Mouse (Mus musculus) liver, embryonic 12.5 days (tissue): ENCODE results near the gene Senp3. TPM values are rescaled to one million over a fixed set of nuclear protein-coding genes. Genes with fewer than 3 reads are reported as not detected.
A peak's percentile ranks its signal among the peaks of the same experiment; 100 is the strongest.
"Not testable (repeated sequence)": the region's sequence is repeated elsewhere in the genome, so short reads cannot be mapped to it uniquely, and the experiment has no call there.

ENCODE experiments used
- ATAC-seq: fragments of 200-750 bp; cut with Nextera tagmentation; 2 replicates; pipeline ENCODE4 v1.8.0; 2017; ENCODE audit warnings: moderate number of reproducible peaks, mild to moderate bottlenecking, moderate library complexity
- H3K27ac ChIP-seq: fragments of 300-500 bp; sonication (generic); 2 replicates; pipeline ENCODE4 v1.5.1; 2016; ENCODE audit warnings: mild to moderate bottlenecking
- H3K27me3 ChIP-seq: fragments of 300-500 bp; sonication (generic); replicated peaks from 2 replicates; pipeline ENCODE4 v1.6.1; 2016; ENCODE audit warnings: mild to moderate bottlenecking, moderate library complexity
- H3K36me3 ChIP-seq: fragments of 300-500 bp; sonication (generic); 2 replicates; pipeline ENCODE4 v1.6.1; 2016; ENCODE audit warnings: mild to moderate bottlenecking, moderate library complexity
- H3K4me1 ChIP-seq: fragments of 300-500 bp; sonication (generic); 2 replicates; pipeline ENCODE4 v1.6.1; 2016
- H3K4me2 ChIP-seq: fragments of 300-500 bp; sonication (generic); 2 replicates; pipeline ENCODE4 v1.6.1; 2016; ENCODE audit warnings: mild to moderate bottlenecking, moderate library complexity
- H3K4me3 ChIP-seq: fragments of 300-500 bp; sonication (generic); 2 replicates; pipeline ENCODE4 v1.5.1; 2016; ENCODE audit warnings: mild to moderate bottlenecking, moderate library complexity
- H3K9ac ChIP-seq: fragments of 300-500 bp; sonication (generic); 2 replicates; pipeline ENCODE4 v1.6.1; 2016; ENCODE audit warnings: mild to moderate bottlenecking, moderate library complexity
- H3K9me3 ChIP-seq: fragments of 300-500 bp; sonication (generic); replicated peaks from 2 replicates; pipeline ENCODE4 v1.6.1; 2016; ENCODE audit warnings: mild to moderate bottlenecking, moderate library complexity
- WGBS: fragments of 180-500 bp; shearing (Covaris S2); methylation state at CpG from one replicate; pipeline ENCODE4 v1.1.7; 2016; ENCODE audit not compliant: insufficient replicate concordance; 5-methylcytosine and 5-hydroxymethylcytosine counted together
- polyA plus RNA-seq: library from polyadenylated mRNA; unstranded; fragments of >200 nt; fragmentation: Nextera tagmentation; extraction: Ambion mirVana; gene quantifications from 2 replicates; pipeline ENCODE4 v1.2.1, GENCODE M21; 2016

The Senp3 gene
- polyA plus RNA-seq = 53.8 and 56.2 TPM in 2 replicates

DNA sequence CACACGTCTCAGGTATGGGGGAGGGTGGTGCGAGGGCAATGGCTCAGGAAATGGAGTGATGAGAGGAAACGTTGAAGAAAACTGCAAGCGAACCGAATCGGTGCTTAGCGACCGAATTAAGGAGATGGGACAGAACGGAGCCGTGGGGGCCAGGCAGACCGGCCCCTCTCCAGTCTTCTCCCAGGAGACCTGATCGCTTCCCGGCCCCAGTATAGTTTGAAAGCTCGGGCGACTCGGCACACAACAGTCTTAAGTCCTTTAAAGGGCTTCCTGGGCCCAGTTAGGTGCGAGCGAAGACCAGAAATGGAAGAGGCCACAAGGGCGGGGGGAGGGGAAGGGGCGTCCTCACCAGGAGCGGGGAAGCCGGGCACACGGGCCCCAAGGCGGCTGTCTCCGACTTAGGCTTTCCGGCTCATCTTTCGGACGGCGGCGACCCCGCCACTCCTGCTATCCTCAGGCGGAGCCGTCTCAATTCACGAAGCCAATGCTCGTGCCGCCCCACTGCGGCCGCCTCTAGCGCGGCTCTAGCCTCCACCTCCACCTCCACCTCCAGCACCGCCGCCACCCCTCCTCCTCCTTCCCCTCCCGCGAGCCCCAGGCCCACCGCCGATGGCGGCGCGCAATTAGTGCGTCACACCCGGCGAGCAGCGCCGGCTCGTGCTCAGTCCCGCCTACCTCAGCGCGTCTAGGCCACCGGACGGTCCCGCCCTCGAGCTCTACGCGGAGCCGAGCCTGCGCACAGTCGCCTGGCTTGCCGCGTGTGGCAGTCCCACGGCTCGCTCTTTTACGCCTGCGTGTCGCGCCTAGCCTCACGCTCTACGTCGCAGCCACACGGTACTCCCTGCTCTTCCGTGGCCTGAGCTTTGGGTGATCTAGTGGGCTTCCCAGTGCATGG lies at the start of gene Senp3:
Gene Senp3, minus strand, starts transcription at position 771 of the 895 bp plus-strand sequence.
- Histone ChIP-seq H3K9me3 (no peaks in the 10 kb centered on the region), H3K4me3 (peak within 1 kb of the TSS; percentile 81), H3K4me2 (peak within 1 kb of the TSS; percentile 80), H3K4me1 (peaks cover 54% of the 10 kb centered on the region), H3K9ac (peak within 1 kb of the TSS; percentile 86), H3K27me3 (peaks cover 3% of the 10 kb centered on the region; the same call in 1 of the 2 replicates), H3K27ac (peak within 1 kb of the TSS; percentile 95), H3K36me3 (peaks cover 41% of the 10 kb centered on the region)
- peak; percentile 96 for ATAC-seq
- under 1% methylated on average over 79 of the region's 80 CpGs for WGBS

GRCm38 (mm10) chr11:69731408-69731807 lies 49.5 kb upstream of the Senp3 start:
- H3K27ac ChIP-seq, H3K9me3 ChIP-seq, H3K4me1 ChIP-seq, ATAC-seq, H3K4me2 ChIP-seq, H3K4me3 ChIP-seq, H3K9ac ChIP-seq, H3K27me3 ChIP-seq: not testable (repeated sequence)
- H3K36me3 ChIP-seq = peaks cover 31% of the 10 kb centered on the region
- WGBS = 63% methylated on average over 2 of the region's 3 CpGs

- peaks cover 8% of the 10 kb centered on the region for H3K4me1 ChIP-seq
- no peak overlapping the region for H3K4me3 ChIP-seq
- peaks cover 8% of the 10 kb centered on the region; the same call in 1 of the 2 replicates for H3K9me3 ChIP-seq
- ATAC-seq = no peak
- no peak overlapping the region for H3K9ac ChIP-seq
- WGBS = 19% methylated on average over 3 of the region's 3 CpGs
- no peak overlapping the region for H3K4me2 ChIP-seq
- peaks cover 7% of the 10 kb centered on the region for H3K36me3 ChIP-seq
- H3K27me3 ChIP-seq = no peaks in the 10 kb centered on the region
- no peak overlapping the region for H3K27ac ChIP-seq
These were observed 47.2 kb upstream of the Senp3 start for GRCm38 (mm10) chr11:69729063-69729462.

DNA sequence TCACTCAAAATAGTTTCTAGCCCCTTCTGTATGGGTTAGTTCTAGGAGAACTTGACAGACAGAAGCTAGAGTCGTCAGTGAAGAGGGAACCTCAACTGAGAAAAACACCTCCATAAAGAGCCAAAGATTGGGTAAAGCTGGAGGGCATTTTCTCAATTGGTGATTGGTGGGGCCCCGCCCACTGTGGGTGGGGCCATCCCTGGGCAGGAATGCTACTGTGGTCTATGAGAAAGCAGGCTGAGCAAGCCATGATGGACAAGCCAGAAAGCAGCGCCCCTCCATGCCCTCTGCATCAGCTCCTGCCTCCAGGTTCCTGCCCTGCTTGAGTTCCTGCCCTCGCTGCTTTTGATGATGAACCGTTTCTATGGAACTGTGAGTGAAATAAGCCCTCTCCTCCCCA lies 44.1 kb upstream of the Senp3 start:
- Histone ChIP-seq H3K4me2 (no peak overlapping the region), H3K9ac (no peak overlapping the region), H3K4me1 (peaks cover 16% of the 10 kb centered on the region), H3K36me3 (no peaks in the 10 kb centered on the region), H3K9me3 (peaks cover 8% of the 10 kb centered on the region; the same call in 1 of the 2 replicates), H3K27ac (no peak overlapping the region), H3K27me3 (no peaks in the 10 kb centered on the region), H3K4me3 (no peak overlapping the region)
- ATAC-seq = no peak
- 38% methylated on average over 5 of the region's 5 CpGs for WGBS

DNA sequence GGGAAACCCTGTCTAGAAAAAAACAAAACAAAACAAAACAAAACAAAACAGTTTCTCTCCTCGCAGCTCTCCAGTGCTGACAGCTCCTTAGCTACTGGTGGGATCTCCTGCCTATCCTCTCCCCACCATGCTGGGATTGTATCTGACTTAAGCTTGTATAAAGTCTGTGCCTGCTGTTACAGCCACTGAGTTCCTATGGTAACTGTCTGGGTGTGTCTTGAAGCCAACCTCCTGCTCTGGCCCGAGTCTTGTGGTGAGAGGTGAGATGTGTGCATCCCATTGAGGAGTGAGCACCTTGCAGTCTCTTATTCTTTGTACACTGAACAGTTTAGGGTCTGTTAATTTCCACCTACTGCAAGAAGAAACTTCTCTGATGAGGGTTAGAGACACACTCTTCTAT lies 41.2 kb upstream of the Senp3 start:
- ATAC-seq = no peak
- H3K4me3 ChIP-seq = no peak overlapping the region
- no peaks in the 10 kb centered on the region for H3K36me3 ChIP-seq
- WGBS = 39% methylated on average over 2 of the region's 2 CpGs
- peaks cover 32% of the 10 kb centered on the region for H3K4me1 ChIP-seq
- no peak overlapping the region for H3K9ac ChIP-seq
- H3K27me3 ChIP-seq = no peaks in the 10 kb centered on the region
- H3K9me3 ChIP-seq = peaks cover 8% of the 10 kb centered on the region; the same call in 1 of the 2 replicates
- H3K4me2 ChIP-seq = no peak overlapping the region
- no peak overlapping the region for H3K27ac ChIP-seq

DNA sequence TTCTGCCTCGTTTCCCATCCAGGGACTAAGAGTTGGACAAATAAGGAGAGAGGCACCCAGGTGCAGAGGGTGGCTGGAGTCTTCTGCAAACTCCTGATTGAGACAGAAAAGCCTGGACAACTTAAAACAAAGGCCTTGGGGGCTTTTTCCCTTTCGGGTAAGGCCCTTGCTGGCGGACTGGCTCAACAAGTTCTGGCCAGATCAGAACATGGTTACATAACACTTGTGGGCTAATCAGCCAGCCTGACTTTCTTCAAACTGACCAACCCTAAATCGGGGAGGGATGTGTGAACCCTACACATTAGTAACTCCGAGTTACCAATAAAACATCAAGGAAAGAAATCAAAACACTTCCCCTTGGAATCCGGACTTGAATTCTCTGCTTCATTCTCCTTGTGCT lies 39.0 kb upstream of the Senp3 start:
- no peak overlapping the region for H3K27ac ChIP-seq
- peaks cover 8% of the 10 kb centered on the region; the same call in 1 of the 2 replicates for H3K9me3 ChIP-seq
- H3K9ac ChIP-seq = no peak overlapping the region
- ATAC-seq = no peak
- H3K4me1 ChIP-seq = peaks cover 46% of the 10 kb centered on the region
- H3K4me3 ChIP-seq = no peak overlapping the region
- no peaks in the 10 kb centered on the region for H3K36me3 ChIP-seq
- H3K4me2 ChIP-seq = no peak overlapping the region
- 76% methylated on average over 6 of the region's 6 CpGs for WGBS
- H3K27me3 ChIP-seq = no peaks in the 10 kb centered on the region

- H3K9ac ChIP-seq = peak overlapping the region; percentile 66; the same call in 1 of the 2 replicates
- H3K27me3 ChIP-seq = no peaks in the 10 kb centered on the region
- no peak overlapping the region for H3K4me2 ChIP-seq
- H3K27ac ChIP-seq = peak overlapping the region; percentile 78
- no peak for ATAC-seq
- WGBS = 65% methylated on average over 6 of the region's 6 CpGs
- H3K36me3 ChIP-seq = no peaks in the 10 kb centered on the region
- H3K4me1 ChIP-seq = peaks cover 50% of the 10 kb centered on the region
- 0 out of 2 replicates have a peak, but pooled peaks cover 4% of the 10 kb centered on the region for H3K9me3 ChIP-seq
- H3K4me3 ChIP-seq = no peak overlapping the region
These were observed 37.5 kb upstream of the Senp3 start for GRCm38 (mm10) chr11:69719423-69719822.

DNA sequence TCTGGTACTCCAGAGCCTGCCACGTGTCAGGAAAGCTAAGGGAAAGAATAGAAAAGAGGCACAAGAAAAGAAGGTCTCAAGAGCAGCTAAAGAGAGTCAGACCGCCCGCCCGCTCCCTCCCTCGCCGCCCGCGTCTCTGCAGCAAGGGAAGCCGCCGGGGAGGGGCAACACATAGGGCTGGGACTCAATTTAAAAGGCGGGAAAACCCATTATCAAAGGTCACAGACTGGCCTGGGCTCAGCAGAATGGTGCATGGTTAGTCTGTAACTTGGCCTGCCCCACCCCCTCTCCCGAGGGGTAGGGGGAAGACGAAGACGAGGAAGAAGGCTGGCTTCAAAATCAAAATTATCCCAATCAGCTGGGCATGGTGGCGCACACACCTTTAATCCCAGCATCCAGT lies 36.8 kb upstream of the Senp3 start:
- no peaks in the 10 kb centered on the region for H3K9me3 ChIP-seq
- peaks cover 50% of the 10 kb centered on the region for H3K4me1 ChIP-seq
- 14% methylated on average over 15 of the region's 15 CpGs for WGBS
- ATAC-seq = peak; percentile 94
- H3K27ac ChIP-seq = peak overlapping the region; percentile 78
- no peaks in the 10 kb centered on the region for H3K27me3 ChIP-seq
- no peaks in the 10 kb centered on the region for H3K36me3 ChIP-seq
- H3K4me2 ChIP-seq = peak overlapping the region; percentile 68
- peak overlapping the region; percentile 30 for H3K4me3 ChIP-seq
- H3K9ac ChIP-seq = peak overlapping the region; percentile 66

GRCm38 (mm10) chr11:69716953-69717352 lies 35.1 kb upstream of the Senp3 start:
- Histone ChIP-seq H3K36me3 (no peaks in the 10 kb centered on the region), H3K4me3 (no peak overlapping the region), H3K9ac (no peak overlapping the region), H3K9me3 (no peaks in the 10 kb centered on the region), H3K27ac (0 out of 2 replicates have a peak overlapping the region, but pooled peaks have one; percentile 33), H3K4me2 (no peak overlapping the region), H3K27me3 (no peaks in the 10 kb centered on the region), H3K4me1 (peaks cover 42% of the 10 kb centered on the region)
- 60% methylated on average over 4 of the region's 4 CpGs for WGBS
- ATAC-seq = 0 out of 2 replicates have a peak, but pooled peaks have one; percentile 9

DNA sequence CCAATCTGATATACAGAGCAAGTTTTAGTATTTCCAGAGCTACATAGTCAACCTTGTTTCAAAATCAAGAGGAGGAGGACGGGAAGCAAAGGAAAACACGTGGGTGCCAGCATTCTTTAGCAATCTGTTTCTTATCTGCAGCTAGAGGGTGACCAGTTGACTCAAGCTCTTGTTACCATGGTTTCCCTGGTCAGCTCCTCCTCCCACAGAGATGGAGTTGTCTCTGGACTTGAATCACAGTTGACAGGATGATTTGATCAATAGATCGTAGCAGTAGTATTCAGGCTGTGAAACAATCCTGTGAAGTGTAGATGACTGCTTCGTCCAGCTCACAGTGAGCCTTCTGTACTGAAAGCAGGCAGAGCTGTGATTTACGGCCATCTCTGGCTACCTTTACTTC lies 34.0 kb upstream of the Senp3 start:
- ATAC-seq = no peak
- Histone ChIP-seq H3K27me3 (no peaks in the 10 kb centered on the region), H3K9ac (no peak overlapping the region), H3K4me3 (no peak overlapping the region), H3K4me2 (no peak overlapping the region), H3K36me3 (no peaks in the 10 kb centered on the region), H3K27ac (0 out of 2 replicates have a peak overlapping the region, but pooled peaks have one; percentile 20), H3K9me3 (no peaks in the 10 kb centered on the region), H3K4me1 (peaks cover 47% of the 10 kb centered on the region)
- 32% methylated on average over 5 of the region's 5 CpGs for WGBS

GRCm38 (mm10) chr11:69715482-69715881 lies 33.6 kb upstream of the Senp3 start:
- Histone ChIP-seq H3K36me3 (no peaks in the 10 kb centered on the region), H3K4me2 (no peak overlapping the region), H3K9me3 (no peaks in the 10 kb centered on the region), H3K9ac (no peak overlapping the region), H3K4me3 (no peak overlapping the region), H3K4me1 (peaks cover 51% of the 10 kb centered on the region), H3K27me3 (no peaks in the 10 kb centered on the region), H3K27ac (peak overlapping the region; percentile 13; the same call in 1 of the 2 replicates)
- no peak for ATAC-seq
- WGBS = 54% methylated on average over 9 of the region's 9 CpGs

- Histone ChIP-seq H3K4me3 (no peak overlapping the region), H3K9me3 (no peaks in the 10 kb centered on the region), H3K36me3 (no peaks in the 10 kb centered on the region), H3K27me3 (no peaks in the 10 kb centered on the region), H3K27ac (no peak overlapping the region; the same call in 1 of the 2 replicates), H3K9ac (no peak overlapping the region), H3K4me2 (no peak overlapping the region), H3K4me1 (peaks cover 58% of the 10 kb centered on the region)
- WGBS = 71% methylated on average over 18 of the region's 18 CpGs
- ATAC-seq = no peak
These were observed 32.9 kb upstream of the Senp3 start for GRCm38 (mm10) chr11:69714636-69715329.
